Mouse (Mus musculus) monocyte, adult 5-6 weeks (primary cell): ENCODE results near the gene Ush2a. TPM values are rescaled to one million over a fixed set of nuclear protein-coding genes. Genes with fewer than 3 reads are reported as not detected.

Experiments
- ATAC-seq: fragments of 153-309, 156-312 bp; replicated peaks from 2 replicates; pipeline ENCODE4 v1.8.0; 2017; ENCODE audit warnings: mild to moderate bottlenecking; ENCODE audit not compliant: low TSS enrichment, insufficient number of reproducible peaks, severe bottlenecking, poor library complexity, low FRiP score
- total RNA-seq: library from RNA; stranded (forward); fragments of 200-1000, 200-491, 200-594 nt; gene quantifications from 3 replicates; pipeline ENCODE4 v1.2.3, GENCODE M21; 2017

Ush2a gene
- total RNA-seq, 1 experiment from 2014 or later = not detected

GRCm38 (mm10) chr1:188824878-188825532 is 563.2 kb downstream of the Ush2a start:
- ATAC-seq = no peak

- no peak for ATAC-seq
Measured at GRCm38 (mm10) chr1:188830527-188831407, 568.9 kb downstream of the Ush2a start.

GRCm38 (mm10) chr1:188833906-188834305 is 572.1 kb downstream of the Ush2a start:
- no peak for ATAC-seq

GRCm38 (mm10) chr1:188834770-188835169 is 572.9 kb downstream of the Ush2a start:
- ATAC-seq = no peak

- no peak for ATAC-seq
Measured at GRCm38 (mm10) chr1:188837613-188838295, 575.9 kb downstream of the Ush2a start.

GRCm38 (mm10) chr1:188847242-188847641 is 585.4 kb downstream of the Ush2a start:
- no peak for ATAC-seq

- ATAC-seq = no peak
Measured at GRCm38 (mm10) chr1:188852776-188853175, 591.0 kb downstream of the Ush2a start.

- ATAC-seq = no peak
Measured at GRCm38 (mm10) chr1:188854240-188854639, 592.4 kb downstream of the Ush2a start.

GRCm38 (mm10) chr1:188855034-188855433 is 593.2 kb downstream of the Ush2a start:
- ATAC-seq = no peak

- no peak for ATAC-seq
Measured at GRCm38 (mm10) chr1:188859718-188860117, 597.9 kb downstream of the Ush2a start.

GRCm38 (mm10) chr1:188865881-188866280 is 604.1 kb downstream of the Ush2a start:
- ATAC-seq = no peak

GRCm38 (mm10) chr1:188866515-188866914 is 604.7 kb downstream of the Ush2a start:
- no peak for ATAC-seq

- no peak for ATAC-seq
Measured at GRCm38 (mm10) chr1:188878531-188879055, 616.8 kb downstream of the Ush2a start.

- no peak for ATAC-seq
Measured at GRCm38 (mm10) chr1:188896906-188897551, 635.2 kb downstream of the Ush2a start.

GRCm38 (mm10) chr1:188904091-188904490 is 642.3 kb downstream of the Ush2a start:
- no peak for ATAC-seq

- no peak for ATAC-seq
Measured at GRCm38 (mm10) chr1:188906175-188906574, 644.4 kb downstream of the Ush2a start.

- no peak for ATAC-seq
Measured at GRCm38 (mm10) chr1:188910656-188911055, 648.8 kb downstream of the Ush2a start.

GRCm38 (mm10) chr1:188919946-188920345 is 658.1 kb downstream of the Ush2a start:
- ATAC-seq = no peak
